Mouse (Mus musculus) adrenal gland, postnatal 14 days (tissue): ENCODE data around the gene Ankrd55. TPM values are rescaled to one million over a fixed set of nuclear protein-coding genes. Genes with fewer than 3 reads are reported as not detected.

Source experiments
- DNase-seq: peaks from one replicate; pipeline ENCODE4 v3.0.0; 2021; ENCODE audit warnings: mixed read lengths
- total RNA-seq: library from RNA; stranded (reverse); gene quantifications from 2 replicates; pipeline ENCODE4 v1.2.3, GENCODE M21; 2021

The Ankrd55 gene
- total RNA-seq, 1 experiment from 2014 or later, result 3.8 TPM

DNA sequence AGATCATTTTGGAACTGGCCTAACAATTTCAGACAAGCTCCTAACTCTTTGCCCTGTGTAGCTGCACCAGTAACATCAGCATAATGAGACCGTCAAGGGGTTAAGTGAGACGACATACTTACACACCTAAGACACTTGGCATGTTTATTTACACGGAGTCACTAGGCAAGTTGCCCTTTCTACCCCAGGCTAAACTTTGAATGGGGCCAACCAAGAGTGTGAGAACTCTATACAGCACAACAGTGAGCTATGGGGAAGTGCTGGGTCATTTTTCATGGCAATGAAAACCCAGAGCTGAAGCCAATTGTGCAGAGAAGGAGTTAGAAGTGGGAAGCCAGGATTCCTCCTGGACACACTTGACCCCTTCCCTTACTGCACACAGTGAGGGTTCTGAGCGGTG is 94.2 kb downstream of the Ankrd55 start:
- DNase-seq, result no peak

DNA sequence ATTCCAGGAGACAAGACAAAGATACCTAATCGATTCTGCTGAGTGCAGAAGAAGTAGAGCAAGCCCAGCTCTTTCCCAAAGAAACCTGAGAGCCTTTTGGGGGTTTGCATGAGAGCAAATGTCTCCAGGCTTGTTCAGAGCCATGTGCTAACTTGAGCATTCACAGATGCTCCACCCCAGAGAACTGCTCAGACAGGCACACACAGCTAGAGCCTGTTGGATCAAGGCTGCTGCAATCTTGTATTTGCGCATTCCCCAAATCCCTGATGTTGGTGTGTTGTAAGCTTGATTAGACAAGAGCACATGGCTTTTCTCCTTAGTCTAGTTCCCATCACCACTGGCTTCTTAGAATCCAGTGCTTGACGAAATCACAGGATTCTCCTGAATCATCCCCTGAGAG is 94.7 kb downstream of the Ankrd55 start:
- peak; percentile 12 for DNase-seq

GRCm38 (mm10) chr13:112383941-112384659 is 95.8 kb downstream of the Ankrd55 start:
- DNase-seq, result no peak

DNA sequence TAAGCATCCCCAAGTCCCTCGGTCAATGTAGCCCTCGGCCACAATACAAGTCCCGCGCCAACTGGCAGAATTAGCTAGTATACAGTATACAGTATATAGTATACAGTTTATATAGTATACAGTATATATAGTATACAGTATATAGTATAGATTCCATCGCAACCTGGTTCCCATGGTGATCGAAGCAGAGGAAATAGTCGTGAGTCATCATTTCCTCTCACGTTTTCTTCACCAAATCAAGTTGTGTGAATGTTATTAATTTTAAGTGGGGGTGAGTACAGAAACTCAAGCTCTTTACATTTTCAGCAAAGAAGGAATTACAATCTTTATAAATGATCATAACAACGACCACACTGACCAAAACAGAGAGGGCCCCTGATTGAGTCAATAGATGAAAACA is 96.8 kb downstream of the Ankrd55 start:
- no peak for DNase-seq

- DNase-seq, result no peak
Observed at GRCm38 (mm10) chr13:112386494-112387075, 98.3 kb downstream of the Ankrd55 start.

DNA sequence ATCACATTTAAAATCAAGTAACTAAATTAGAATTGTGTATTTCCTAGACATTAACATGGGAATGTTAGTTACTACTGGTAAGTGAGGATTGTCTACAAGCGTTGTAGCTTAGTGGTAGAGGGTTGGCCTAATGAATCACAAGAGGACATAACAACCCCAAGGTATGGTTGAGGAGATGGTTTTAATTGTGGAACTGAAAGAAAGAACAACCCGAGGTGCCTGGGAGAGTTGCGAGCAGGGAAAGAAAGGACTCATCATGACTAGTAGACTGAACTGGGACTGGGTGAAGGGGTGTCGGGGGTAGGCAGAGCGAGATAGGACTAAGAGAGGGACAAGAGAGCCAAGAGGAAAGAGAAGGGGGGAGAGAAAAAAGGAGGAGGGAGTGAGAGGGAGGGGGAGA is 99.0 kb downstream of the Ankrd55 start:
- DNase-seq, result no peak

DNA sequence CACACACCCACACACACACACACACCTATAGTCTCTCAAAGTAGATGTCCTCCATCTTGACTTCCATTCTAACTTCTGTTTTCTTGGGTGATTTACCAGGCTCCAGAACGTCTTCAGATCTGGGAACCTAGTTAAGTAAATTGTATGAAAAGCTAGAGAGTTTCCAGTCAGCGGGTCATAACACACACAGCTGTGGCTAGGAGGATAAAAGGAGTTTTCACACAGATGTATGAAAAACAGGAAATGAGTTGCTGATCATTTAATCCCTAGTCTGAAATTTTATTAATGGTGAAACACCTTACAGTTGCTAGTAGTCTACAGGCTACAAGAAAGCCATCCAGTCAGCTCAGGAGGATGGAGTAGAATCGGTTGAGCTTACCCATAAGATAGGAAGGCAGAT is 99.9 kb downstream of the Ankrd55 start:
- no peak for DNase-seq

DNA sequence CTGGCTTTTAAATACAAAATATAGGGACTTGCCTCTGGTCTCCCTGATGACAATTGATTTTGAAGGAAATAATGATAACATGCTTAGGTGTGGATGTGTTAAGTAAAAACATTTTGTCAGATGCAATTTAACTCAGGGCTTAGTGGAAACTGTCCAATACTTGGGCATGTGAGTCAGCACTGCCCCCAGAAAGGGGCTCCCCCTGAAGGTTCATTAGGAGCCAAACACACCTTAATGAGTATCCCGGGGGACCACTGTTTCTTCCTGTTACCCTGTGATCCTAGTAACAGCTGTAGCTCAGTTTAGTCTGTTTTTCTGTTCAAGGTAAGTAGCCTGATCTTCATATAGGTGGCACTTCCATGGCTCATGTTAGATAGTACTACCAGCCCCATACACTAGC is 102.0 kb downstream of the Ankrd55 start:
- no peak for DNase-seq

GRCm38 (mm10) chr13:112391354-112391753 is 103.1 kb downstream of the Ankrd55 start:
- no peak for DNase-seq

- no peak for DNase-seq
Observed at GRCm38 (mm10) chr13:112393356-112393755, 105.1 kb downstream of the Ankrd55 start.

- no peak for DNase-seq
Observed at GRCm38 (mm10) chr13:112394271-112394670, 106.0 kb downstream of the Ankrd55 start.

DNA sequence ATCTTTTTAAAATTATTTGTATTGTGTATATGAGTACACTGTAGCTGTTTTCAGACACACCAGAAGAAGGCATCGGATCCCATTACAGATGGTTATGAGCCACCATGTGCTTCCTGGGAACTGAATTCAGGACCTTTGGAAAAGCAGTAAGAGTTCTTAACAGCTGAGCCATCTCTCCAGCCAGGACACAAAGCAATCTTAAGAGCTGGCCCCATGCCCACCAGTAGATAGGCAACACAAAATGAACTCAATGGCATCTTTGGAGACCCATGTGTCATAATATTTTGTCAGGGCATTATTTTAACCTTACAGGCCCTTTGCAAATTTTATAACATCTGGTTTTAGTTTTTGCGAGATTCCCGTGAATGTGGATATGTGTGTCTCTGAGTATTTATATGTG is 116.5 kb downstream of the Ankrd55 start:
- no peak for DNase-seq

GRCm38 (mm10) chr13:112405184-112405583 is 116.9 kb downstream of the Ankrd55 start:
- no peak for DNase-seq

DNA sequence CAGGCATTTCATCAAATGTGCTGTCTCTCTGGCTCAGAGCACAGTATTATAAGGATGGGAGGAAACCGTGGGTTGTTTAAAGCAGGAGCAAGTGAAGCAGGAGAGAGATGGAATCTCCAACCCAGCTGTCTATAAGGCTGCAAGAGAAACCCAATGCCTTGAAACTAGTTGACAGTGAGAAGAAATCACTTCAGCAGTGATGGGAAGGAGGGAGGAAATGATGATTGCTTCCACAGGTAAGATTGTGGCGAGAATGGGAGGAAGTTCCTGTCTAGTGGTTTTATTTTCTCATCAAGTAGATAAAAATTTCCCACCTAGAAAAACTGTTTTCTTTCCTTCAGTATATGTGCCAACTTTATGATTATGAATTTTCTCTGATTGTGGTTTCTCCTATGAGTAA is 118.4 kb downstream of the Ankrd55 start:
- no peak for DNase-seq

DNA sequence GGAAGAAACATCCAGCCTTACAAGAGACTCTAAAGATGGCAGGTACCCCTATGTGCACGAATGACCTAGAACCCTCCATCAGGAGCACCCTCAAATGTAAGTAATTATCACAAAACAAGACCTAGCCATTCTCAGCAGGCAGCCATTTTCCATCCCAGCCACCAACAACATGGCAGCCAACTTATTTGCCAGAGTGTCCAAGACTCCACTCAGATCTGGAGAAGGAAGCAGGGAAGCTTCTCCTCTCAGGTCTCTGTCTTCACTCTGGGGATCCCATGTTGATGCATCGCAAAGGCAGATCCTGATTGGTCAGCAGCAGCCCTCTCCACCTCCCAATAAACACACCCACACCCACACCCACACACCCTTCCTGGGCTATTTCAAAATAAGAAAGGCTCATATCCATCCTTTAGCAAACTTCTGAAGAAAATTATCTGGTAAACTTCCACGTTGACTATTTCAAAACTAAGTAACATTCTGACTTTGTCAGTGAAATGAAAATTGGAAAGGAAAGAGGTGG is 119.0 kb downstream of the Ankrd55 start:
- DNase-seq, result no peak

GRCm38 (mm10) chr13:112407776-112408490 is 119.7 kb downstream of the Ankrd55 start:
- no peak for DNase-seq

GRCm38 (mm10) chr13:112408701-112409100 is 120.5 kb downstream of the Ankrd55 start:
- DNase-seq, result no peak

- DNase-seq, result no peak
Observed at GRCm38 (mm10) chr13:112409331-112409730, 121.1 kb downstream of the Ankrd55 start.

DNA sequence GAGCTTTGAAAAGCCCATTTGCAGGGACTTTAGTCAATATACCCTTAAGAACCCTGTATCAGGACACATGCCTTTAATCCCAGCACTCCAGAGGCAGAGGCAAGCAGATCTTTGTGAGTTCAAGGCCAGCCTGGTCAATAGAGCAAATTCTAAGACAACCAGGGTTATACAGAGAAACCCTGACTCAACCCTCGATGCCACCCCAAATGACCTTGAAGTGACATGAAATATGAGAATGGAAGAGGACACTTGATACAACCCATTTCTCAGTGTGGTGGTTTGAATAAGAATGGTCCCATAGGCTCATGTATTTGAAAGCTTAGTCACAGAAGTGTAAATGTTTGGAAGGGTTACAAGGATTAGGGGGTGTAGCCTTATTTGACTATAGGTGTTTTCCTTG is 121.6 kb downstream of the Ankrd55 start:
- no peak for DNase-seq

GRCm38 (mm10) chr13:112410461-112410860 is 122.2 kb downstream of the Ankrd55 start:
- no peak for DNase-seq

GRCm38 (mm10) chr13:112411216-112411822 is 123.1 kb downstream of the Ankrd55 start:
- DNase-seq, result no peak

GRCm38 (mm10) chr13:112412251-112412650 is 124.0 kb downstream of the Ankrd55 start:
- no peak for DNase-seq

GRCm38 (mm10) chr13:112412824-112413223 is 124.6 kb downstream of the Ankrd55 start:
- DNase-seq, result no peak
